Mouse (Mus musculus) megakaryocyte, embryonic 14.5 days (primary cell): ENCODE data around the gene Kifc1.

Experiments
- FLI1 ChIP-seq: IDR thresholded peaks from 2 replicates; pipeline ENCODE4 v1.6.1; 2012; ENCODE audit warnings: low read length, inconsistent platforms, mixed read lengths
- GATA1 ChIP-seq: IDR thresholded peaks from 3 replicates; pipeline ENCODE4 v1.6.1; 2012; ENCODE audit warnings: mixed read lengths, low read length, inconsistent platforms, borderline replicate concordance

- TF ChIP-seq GATA1 (no peak), FLI1 (no peak)
Measured at GRCm38 (mm10) chr17:33919351-33920281, 29.2 kb upstream of the Kifc1 start.
